Mouse (Mus musculus) lung, postnatal 0 days (tissue): ENCODE data around the gene Dctpp1.

Experiments used
- CTCF ChIP-seq: IDR thresholded peaks from 2 replicates; pipeline ENCODE4 v1.5.1; 2016; ENCODE audit warnings: antibody characterized with exemption, mild to moderate bottlenecking
- EP300 ChIP-seq: IDR thresholded peaks from 2 replicates; pipeline ENCODE4 v1.6.1; 2016; ENCODE audit warnings: antibody characterized with exemption, mild to moderate bottlenecking, control low read depth

- TF ChIP-seq CTCF (no peak), EP300 (no peak)
These were observed 46.0 kb downstream of the Dctpp1 start for GRCm38 (mm10) chr7:127214521-127214920.
